Mouse (Mus musculus) cerebellum, adult 2 months (tissue): ENCODE measurements at regions not wholly inside any gene's neighbourhood (a gene's known extent, or its start where the extent isn't known, plus 50 kb on each side); places are given as distances from the start of the nearest gene placed in this dataset.

Source experiments
- CTCF ChIP-seq: fragments of 200-500 bp; IDR thresholded peaks from 2 replicates; pipeline ENCODE4 v1.5.1; 2011; ENCODE audit warnings: low read depth, mild to moderate bottlenecking, control low read depth, low read length, moderate library complexity, borderline replicate concordance; ENCODE audit not compliant: insufficient read depth
- POLR2A ChIP-seq: fragments of 200-500 bp; IDR thresholded peaks from 2 replicates; pipeline ENCODE4 v1.6.1; 2011; ENCODE audit warnings: low read length, control low read depth, borderline replicate concordance; ENCODE audit not compliant: insufficient read depth

- TF ChIP-seq CTCF: no peak
- no peak for TF ChIP-seq POLR2A
These were observed 384.7 kb downstream of the Rfpl4b start for GRCm38 (mm10) chr10:38436907-38437306.
